Mouse (Mus musculus): ENCODE measurements around the gene Cux1.
A peak's percentile ranks its signal among the peaks of the same experiment; 100 is the strongest.

- TF ChIP-seq CTCF (conservative IDR thresholded peaks at IDR 0.05; ENCODE audit: insufficient read depth, insufficient read length, low read depth, low read length) (0 out of 2 replicates have a peak, but pooled peaks have one; percentile 0), POLR2A (IDR thresholded peaks at IDR 0.05; ENCODE audit: low read depth, low read length) (no peak)
Observed at GRCm38 (mm10) chr5:136244762-136245540, 322.3 kb downstream of the Cux1 start.
